Mouse (Mus musculus): Measurements from ENCODE around the gene Ppp1r13b. TPM values are rescaled to one million over a fixed set of nuclear protein-coding genes. Genes with fewer than 3 reads are reported as not detected.
"Not testable (repeated sequence)": the region's sequence is repeated elsewhere in the genome, so short reads cannot be mapped to it uniquely, and the experiment has no call there.

Ppp1r13b gene
- 10 to 100 TPM; 13.8 to 18.8 TPM for total RNA-seq (2021)
- long read RNA-seq, experiment 1, partial matches to known transcripts = 5 of 9 reads
- long read RNA-seq, experiment 1, other reads (novel, unspliced or antisense) = 4 of 9 reads
- long read RNA-seq, experiment 2, partial matches to known transcripts = 2 of 4 reads
- long read RNA-seq, experiment 2, other reads (novel, unspliced or antisense) = 1 of 4 reads

- peak; percentile 94 to 97 for DNase-seq
Measured at GRCm38 (mm10) chr12:111907970-111908681, at the start of gene Ppp1r13b. Ppp1r13b (minus strand) TSS chr12:111908110.

- DNase-seq = no peak
Measured at GRCm38 (mm10) chr12:111956173-111956572, 48.3 kb upstream of the Ppp1r13b start.

- no peak for DNase-seq
Measured at GRCm38 (mm10) chr12:111951701-111952100, 43.8 kb upstream of the Ppp1r13b start.

GRCm38 (mm10) chr12:111950486-111950885, 42.6 kb upstream of the Ppp1r13b start:
- DNase-seq = peak in 1 of 2 experiments; percentile 19

- peak; percentile 59 to 77 for DNase-seq
Measured at GRCm38 (mm10) chr12:111946716-111947115, 38.8 kb upstream of the Ppp1r13b start.

- DNase-seq = not testable (repeated sequence)
Measured at GRCm38 (mm10) chr12:111945765-111946655, 38.1 kb upstream of the Ppp1r13b start.

- peak; percentile 44 to 60 for DNase-seq
Measured at GRCm38 (mm10) chr12:111945115-111945514, 37.2 kb upstream of the Ppp1r13b start.

- peak; percentile 36 to 44 for DNase-seq
Measured at GRCm38 (mm10) chr12:111944065-111944987, 36.4 kb upstream of the Ppp1r13b start.

GRCm38 (mm10) chr12:111943421-111944064, 35.6 kb upstream of the Ppp1r13b start:
- no peak for DNase-seq

GRCm38 (mm10) chr12:111938623-111939177, 30.8 kb upstream of the Ppp1r13b start:
- DNase-seq = no peak

- DNase-seq = peak; percentile 25 to 62
Measured at GRCm38 (mm10) chr12:111936706-111937550, 29.0 kb upstream of the Ppp1r13b start.

GRCm38 (mm10) chr12:111933971-111934370, 26.1 kb upstream of the Ppp1r13b start:
- no peak for DNase-seq

- peak; percentile 56 to 69 for DNase-seq
Measured at GRCm38 (mm10) chr12:111933032-111933704, 25.3 kb upstream of the Ppp1r13b start.

- DNase-seq = no peak
Measured at GRCm38 (mm10) chr12:111932513-111932912, 24.6 kb upstream of the Ppp1r13b start.

GRCm38 (mm10) chr12:111931411-111932025, 23.6 kb upstream of the Ppp1r13b start:
- no peak for DNase-seq

GRCm38 (mm10) chr12:111928411-111928966, 20.6 kb upstream of the Ppp1r13b start:
- no peak for DNase-seq

GRCm38 (mm10) chr12:111927338-111927737, 19.4 kb upstream of the Ppp1r13b start:
- no peak for DNase-seq

GRCm38 (mm10) chr12:111923117-111923516, 15.2 kb upstream of the Ppp1r13b start:
- DNase-seq = no peak

Data from adrenal gland, postnatal 36 days (tissue).